ENCODE assay signal across 14 mouse cellular contexts in the genomic region with DNA sequence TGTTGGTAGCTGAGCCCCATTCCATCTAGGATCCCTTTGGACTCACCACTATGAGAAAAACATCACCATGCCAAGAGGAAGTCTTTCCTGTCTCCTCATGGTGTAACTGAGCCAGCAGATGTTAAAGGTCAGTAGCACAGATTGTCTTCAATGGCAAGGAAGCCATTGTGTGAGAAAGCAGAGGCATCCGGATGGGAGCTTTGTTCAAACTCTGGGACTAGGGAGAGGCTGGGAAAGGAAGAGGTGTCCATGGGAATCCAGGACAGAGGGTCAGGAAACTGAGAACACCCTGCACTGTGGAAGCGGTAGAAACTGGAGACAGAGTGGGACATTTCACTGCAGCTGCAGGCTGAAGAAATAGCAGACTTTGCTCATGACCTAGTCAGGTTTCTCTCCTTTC.
DNase-seq lines count a peak whose midpoint lies in the region; ATAC-seq and TF ChIP-seq lines count a peak whose summit lies in the region.
"Had no signal": no experiment of that assay in that cellular context is flagged by ENCODE, and none has a peak within 500 bp of the region (broad histone marks: within the 10 kb centered on the region; RNA-seq: fewer than 3 reads in every experiment).

No protein-coding gene starts in this region.

- H3K9me3 ChIP-seq in liver, embryonic 12.5 days (replicated peaks): no peaks in the 10 kb centered on the region
- no peaks in the 10 kb centered on the region for H3K9me3 ChIP-seq in heart, embryonic 11.5 days (replicated peaks; ENCODE audit: control insufficient read depth, low read length)
- H3K9me3 ChIP-seq: hindbrain, embryonic 15.5 days; limb, embryonic 13.5 days had no signal

- H3K4me2 ChIP-seq in liver, embryonic 12.5 days: no peak overlapping the region
- H3K4me2 ChIP-seq in heart, embryonic 11.5 days: no peak overlapping the region
- H3K4me2 ChIP-seq: hindbrain, embryonic 15.5 days; limb, embryonic 13.5 days; midbrain, embryonic 11.5 days had no signal

- WGBS in liver, adult 2 months: 74% methylated on average over 2 of the region's 2 CpGs
- 42% methylated on average over 2 of the region's 2 CpGs for WGBS in liver, embryonic 12.5 days (ENCODE audit: insufficient replicate concordance)
- WGBS in heart, embryonic 11.5 days (ENCODE audit: insufficient replicate concordance): 54% methylated on average over 2 of the region's 2 CpGs
- WGBS in kidney, adult 2 months: 59% methylated on average over 2 of the region's 2 CpGs

- no peak for TF ChIP-seq POLR2A in liver, adult 2 months (IDR thresholded peaks at IDR 0.05; ENCODE audit: extremely low read depth, insufficient read depth, low read length)
- no peak for TF ChIP-seq POLR2A in kidney, adult 2 months (IDR thresholded peaks at IDR 0.05; ENCODE audit: low read depth, low read length)

- no peaks in the 10 kb centered on the region for H3K4me1 ChIP-seq in liver, adult 2 months (ENCODE audit: control insufficient read depth, insufficient read depth, low read length)
- no peaks in the 10 kb centered on the region for H3K4me1 ChIP-seq in liver, embryonic 12.5 days
- no peaks in the 10 kb centered on the region for H3K4me1 ChIP-seq in heart, embryonic 11.5 days (ENCODE audit: control insufficient read depth, insufficient read depth, low read length)
- H3K4me1 ChIP-seq in kidney, adult 2 months (ENCODE audit: control insufficient read depth, insufficient read depth, low read length): no peaks in the 10 kb centered on the region
- H3K4me1 ChIP-seq: hindbrain, embryonic 15.5 days had no signal

- H3K27me3 ChIP-seq in liver, adult 2 months (ENCODE audit: control insufficient read depth, insufficient read depth, low read length): no peaks in the 10 kb centered on the region
- no peaks in the 10 kb centered on the region for H3K27me3 ChIP-seq in liver, embryonic 12.5 days (replicated peaks)
- H3K27me3 ChIP-seq in heart, embryonic 11.5 days (ENCODE audit: control insufficient read depth, insufficient read depth, low read length): no peaks in the 10 kb centered on the region
- H3K27me3 ChIP-seq in kidney, adult 2 months (replicated peaks; ENCODE audit: control insufficient read depth, insufficient read depth, low read length): no peaks in the 10 kb centered on the region
- H3K27me3 ChIP-seq: hindbrain, embryonic 15.5 days; limb, embryonic 13.5 days had no signal

- H3K9ac ChIP-seq in liver, adult 2 months (ENCODE audit: low read depth, low read length): no peak overlapping the region
- H3K9ac ChIP-seq in liver, embryonic 12.5 days: no peak overlapping the region
- H3K9ac ChIP-seq in heart, embryonic 11.5 days (ENCODE audit: low read depth, low read length): no peak overlapping the region
- H3K9ac ChIP-seq: hindbrain, embryonic 15.5 days; limb, embryonic 13.5 days had no signal

- DNase-seq in liver, adult 2 months (ENCODE audit: extremely low read depth, low read depth, low spot score): peak; percentile 15
- peak; percentile 79 for DNase-seq in kidney, adult 2 months
- peak; percentile 29 for DNase-seq in lung, postnatal 25 days (ENCODE audit: low spot score)
- DNase-seq in thymus, adult 18-20 months: no peak
- no peak for DNase-seq in gastrocnemius, postnatal 4 days (ENCODE audit: low spot score in 2 of 2)
- DNase-seq in cerebellum, postnatal 36 days: no peak
- DNase-seq: cerebellum, postnatal 14 days; retina, postnatal 1 day; thymus, postnatal 36 days had no signal

- ATAC-seq in liver, embryonic 12.5 days: no peak
- ATAC-seq in heart, embryonic 11.5 days (replicated peaks; ENCODE audit: insufficient number of reproducible peaks, low FRiP score, low TSS enrichment): no peak

- H3K79me2 ChIP-seq in liver, adult 2 months (ENCODE audit: control insufficient read depth, insufficient read depth, low read length): no peaks in the 10 kb centered on the region

- H3K4me3 ChIP-seq in liver, adult 2 months (ENCODE audit: insufficient read depth, low read depth, low read length): no peak overlapping the region
- H3K4me3 ChIP-seq in liver, embryonic 12.5 days: no peak overlapping the region
- no peak overlapping the region for H3K4me3 ChIP-seq in heart, embryonic 11.5 days (ENCODE audit: low read depth, low read length)
- no peak overlapping the region for H3K4me3 ChIP-seq in kidney, adult 2 months (ENCODE audit: insufficient read depth, low read depth, low read length)
- H3K4me3 ChIP-seq: hindbrain, embryonic 15.5 days; limb, embryonic 13.5 days had no signal

- H3K27ac ChIP-seq in liver, adult 2 months (replicated peaks; ENCODE audit: insufficient read depth, low read depth, low read length): no peak overlapping the region
- no peak overlapping the region for H3K27ac ChIP-seq in liver, embryonic 12.5 days
- peak overlapping the region; percentile 42; the same call in 1 of the 2 replicates for H3K27ac ChIP-seq in heart, embryonic 11.5 days (ENCODE audit: low read depth, low read length)
- H3K27ac ChIP-seq in kidney, adult 2 months (ENCODE audit: insufficient read depth, low read depth, low read length): no peak overlapping the region
- H3K27ac ChIP-seq: hindbrain, embryonic 15.5 days; limb, embryonic 13.5 days had no signal

- no peak for TF ChIP-seq CTCF in liver, adult 2 months (IDR thresholded peaks at IDR 0.05; ENCODE audit: low read depth, low read length)
- no peak for TF ChIP-seq CTCF in kidney, adult 2 months (conservative IDR thresholded peaks at IDR 0.05; ENCODE audit: insufficient read depth, insufficient read length, low read depth, low read length)

- H3K36me3 ChIP-seq in liver, adult 2 months (ENCODE audit: control insufficient read depth, insufficient read depth, low read length): no peaks in the 10 kb centered on the region
- no peaks in the 10 kb centered on the region for H3K36me3 ChIP-seq in liver, embryonic 12.5 days
- H3K36me3 ChIP-seq in heart, embryonic 11.5 days (ENCODE audit: control insufficient read depth, insufficient read depth, low read length): no peaks in the 10 kb centered on the region
- H3K36me3 ChIP-seq in kidney, adult 2 months (ENCODE audit: control insufficient read depth, insufficient read depth, low read length): no peaks in the 10 kb centered on the region
- H3K36me3 ChIP-seq: hindbrain, embryonic 15.5 days; limb, embryonic 13.5 days had no signal

Comparison
In these comparisons a context has a peak if more than half of its experiments do, and no peak if none do; other contexts are left out.
1. DNase-seq: peak in liver, adult 2 months (single experiment), kidney, adult 2 months (single experiment) and lung, postnatal 25 days (single experiment); none in thymus, adult 18-20 months (0 of 2), gastrocnemius, postnatal 4 days (0 of 2) and cerebellum, postnatal 36 days (0 of 2).